Comparison of ENCODE assay signal across 9 mouse cellular contexts in the genomic region with DNA sequence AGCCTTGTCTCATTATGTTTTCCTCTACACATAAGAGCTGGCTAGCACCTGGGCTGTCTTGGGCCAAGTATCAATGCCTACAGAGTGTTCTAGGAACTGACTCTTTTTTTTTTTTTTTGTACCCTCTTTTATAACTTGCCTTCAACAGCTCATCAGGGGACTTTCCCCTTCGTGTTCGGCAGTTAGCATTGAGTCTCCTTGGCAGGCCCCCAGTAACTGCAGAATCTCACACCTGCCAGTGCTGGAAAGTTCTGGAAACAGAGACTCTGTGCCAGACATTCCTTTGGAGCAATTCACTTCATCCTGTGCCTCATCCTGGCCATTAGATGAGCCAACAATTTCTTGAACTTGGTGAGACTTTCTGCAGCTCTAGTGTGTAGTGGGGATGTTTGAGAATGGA.
DNase-seq lines count a peak whose midpoint lies in the region; ATAC-seq lines count a peak whose summit lies in the region.
"Had no signal": no experiment of that assay in that cellular context is flagged by ENCODE, and none has a peak within 500 bp of the region (broad histone marks: within the 10 kb centered on the region; RNA-seq: fewer than 3 reads in every experiment).

No protein-coding gene starts in this region.

- WGBS in limb, embryonic 13.5 days = 30% methylated on average over 2 of the region's 2 CpGs
- WGBS in limb, embryonic 10.5 days = 70% methylated on average over 2 of the region's 2 CpGs
- WGBS in midbrain, embryonic 13.5 days = 65% methylated on average over 2 of the region's 2 CpGs

- no peaks in the 10 kb centered on the region for H3K27me3 ChIP-seq in limb, embryonic 13.5 days
- no peaks in the 10 kb centered on the region for H3K27me3 ChIP-seq in limb, embryonic 10.5 days (ENCODE audit: low read depth, poor library complexity, severe bottlenecking)
- no peaks in the 10 kb centered on the region for H3K27me3 ChIP-seq in midbrain, embryonic 13.5 days
- H3K27me3 ChIP-seq: midbrain, embryonic 15.5 days had no signal

- H3K9ac ChIP-seq in limb, embryonic 13.5 days = no peak overlapping the region
- no peak overlapping the region for H3K9ac ChIP-seq in midbrain, embryonic 13.5 days (replicated peaks)
- H3K9ac ChIP-seq: midbrain, embryonic 15.5 days had no signal

- no peak overlapping the region for H3K4me3 ChIP-seq in limb, embryonic 13.5 days
- no peak overlapping the region for H3K4me3 ChIP-seq in limb, embryonic 10.5 days
- no peak overlapping the region for H3K4me3 ChIP-seq in midbrain, embryonic 13.5 days (replicated peaks)
- H3K4me3 ChIP-seq: midbrain, embryonic 15.5 days had no signal

- no peak overlapping the region for H3K4me2 ChIP-seq in limb, embryonic 13.5 days (replicated peaks)
- H3K4me2 ChIP-seq in midbrain, embryonic 13.5 days (replicated peaks) = no peak overlapping the region
- H3K4me2 ChIP-seq: midbrain, embryonic 15.5 days had no signal

- H3K9me3 ChIP-seq in limb, embryonic 13.5 days = no peaks in the 10 kb centered on the region
- H3K9me3 ChIP-seq in limb, embryonic 10.5 days (replicated peaks) = no peaks in the 10 kb centered on the region
- no peaks in the 10 kb centered on the region for H3K9me3 ChIP-seq in midbrain, embryonic 13.5 days
- H3K9me3 ChIP-seq: midbrain, embryonic 15.5 days had no signal

- peaks cover 7% of the 10 kb centered on the region; the same call in 1 of the 2 replicates for H3K4me1 ChIP-seq in limb, embryonic 13.5 days
- peaks cover 3% of the 10 kb centered on the region; the same call in 1 of the 2 replicates for H3K4me1 ChIP-seq in limb, embryonic 10.5 days
- peaks cover 3% of the 10 kb centered on the region; the same call in 1 of the 2 replicates for H3K4me1 ChIP-seq in midbrain, embryonic 13.5 days (replicated peaks)
- H3K4me1 ChIP-seq: midbrain, embryonic 15.5 days had no signal

- no peaks in the 10 kb centered on the region for H3K36me3 ChIP-seq in limb, embryonic 13.5 days
- no peaks in the 10 kb centered on the region for H3K36me3 ChIP-seq in limb, embryonic 10.5 days
- no peaks in the 10 kb centered on the region for H3K36me3 ChIP-seq in midbrain, embryonic 13.5 days
- H3K36me3 ChIP-seq: midbrain, embryonic 15.5 days had no signal

- no peak for DNase-seq in limb, embryonic 10.5 days (ENCODE audit: low spot score)
- peak; percentile 34 to 58 for DNase-seq in gastrocnemius, adult 8-10 months (ENCODE audit: low spot score in 2 of 2)
- DNase-seq in heart, postnatal 36 days = peak; percentile 81 to 85
- DNase-seq in testis, postnatal 10 days (ENCODE audit: low spot score) = peak; percentile 55
- no peak for DNase-seq in cerebellum, adult 9-10 months
- no peak for DNase-seq in layer of hippocampus, postnatal 14 days (ENCODE audit: low spot score in 2 of 2)

- peak; percentile 87 for ATAC-seq in limb, embryonic 13.5 days (ENCODE audit: low FRiP score, low read depth)
- ATAC-seq in midbrain, embryonic 13.5 days = no peak
- ATAC-seq: midbrain, embryonic 15.5 days had no signal

- H3K27ac ChIP-seq in limb, embryonic 13.5 days = peak overlapping the region; percentile 1; the same call in 1 of the 2 replicates
- H3K27ac ChIP-seq in limb, embryonic 10.5 days = no peak overlapping the region
- H3K27ac ChIP-seq in midbrain, embryonic 13.5 days = no peak overlapping the region
- H3K27ac ChIP-seq: midbrain, embryonic 15.5 days had no signal

- intact Hi-C loops in heart, postnatal 36 days (cut with DNase I) = loop anchor here (2.0 to 10.0 kb wide), 4 partner anchors 80 to 632 kb away; no protein-coding TSS in a partner anchor

Comparison
In these comparisons a context has a peak if more than half of its experiments do, and no peak if none do; other contexts are left out.
1. DNase-seq: peak in gastrocnemius, adult 8-10 months (2 of 2), heart, postnatal 36 days (2 of 2) and testis, postnatal 10 days (single experiment); none in limb, embryonic 10.5 days (single experiment), cerebellum, adult 9-10 months (single experiment) and layer of hippocampus, postnatal 14 days (0 of 2).